Mouse (Mus musculus) embryonic facial prominence, embryonic 11.5 days (tissue): ENCODE measurements around the gene Aplp2. TPM values are rescaled to one million over a fixed set of nuclear protein-coding genes. Genes with fewer than 3 reads are reported as not detected.

Experiments
- ATAC-seq: fragments of 200-750 bp; cut with Nextera tagmentation; replicated peaks from 2 replicates; pipeline ENCODE4 v1.8.0; 2017; ENCODE audit warnings: low read depth; ENCODE audit not compliant: insufficient number of reproducible peaks, low FRiP score, low TSS enrichment
- DNase-seq: peaks from one replicate; pipeline ENCODE4 v3.0.0-alpha.2; 2015; ENCODE audit warnings: low spot score
- H3K27ac ChIP-seq: fragments of 300-500 bp; sonication (generic); replicated peaks from 2 replicates; pipeline ENCODE4 v1.5.1; 2014; ENCODE audit warnings: mild to moderate bottlenecking, low read depth, low read length, control low read depth
- H3K27me3 ChIP-seq: fragments of 300-500 bp; sonication (generic); 2 replicates; pipeline ENCODE4 v1.6.1; 2014; ENCODE audit warnings: mild to moderate bottlenecking, low read length, moderate library complexity, mixed read lengths; ENCODE audit not compliant: control insufficient read depth, insufficient read depth
- H3K36me3 ChIP-seq: fragments of 300-500 bp; sonication (generic); replicated peaks from 2 replicates; pipeline ENCODE4 v1.6.1; 2014; ENCODE audit warnings: low read depth, mild to moderate bottlenecking, low read length, moderate library complexity, mixed read lengths; ENCODE audit not compliant: control insufficient read depth, insufficient read depth
- H3K4me1 ChIP-seq: fragments of 300-500 bp; sonication (generic); 2 replicates; pipeline ENCODE4 v1.6.1; 2014; ENCODE audit warnings: low read length, mixed read lengths; ENCODE audit not compliant: control insufficient read depth, insufficient read depth
- H3K4me2 ChIP-seq: fragments of 300-500 bp; sonication (generic); 2 replicates; pipeline ENCODE4 v1.6.1; 2014; ENCODE audit warnings: low read depth, mild to moderate bottlenecking, control low read depth, low read length, moderate library complexity
- H3K4me3 ChIP-seq: fragments of 300-500 bp; sonication (generic); 2 replicates; pipeline ENCODE4 v1.5.1; 2014; ENCODE audit warnings: low read depth, low read length, control low read depth
- H3K9ac ChIP-seq: fragments of 300-500 bp; sonication (generic); replicated peaks from 2 replicates; pipeline ENCODE4 v1.6.1; 2014; ENCODE audit warnings: mild to moderate bottlenecking, control low read depth, low read length
- H3K9me3 ChIP-seq: fragments of 300-500 bp; sonication (generic); replicated peaks from 2 replicates; pipeline ENCODE4 v1.6.1; 2016; ENCODE audit warnings: mild to moderate bottlenecking, low read length, inconsistent platforms, mixed read lengths; ENCODE audit not compliant: control insufficient read depth
- WGBS: fragments of 180-500 bp; shearing (Covaris S2); extraction: QIAGEN DNeasy Blood & Tissue Kit; methylation state at CpG from one replicate; pipeline ENCODE4 v1.1.7; 2014; 5-methylcytosine and 5-hydroxymethylcytosine counted together
- polyA plus RNA-seq: library from polyadenylated mRNA; unstranded; fragments of >200 nt; fragmentation: Nextera tagmentation; extraction: Ambion mirVana; gene quantifications from 2 replicates; pipeline ENCODE4 v1.2.1, GENCODE M21; 2014

Aplp2 gene
- polyA plus RNA-seq, 1 experiment from 2014 or later, result 203 TPM

DNA sequence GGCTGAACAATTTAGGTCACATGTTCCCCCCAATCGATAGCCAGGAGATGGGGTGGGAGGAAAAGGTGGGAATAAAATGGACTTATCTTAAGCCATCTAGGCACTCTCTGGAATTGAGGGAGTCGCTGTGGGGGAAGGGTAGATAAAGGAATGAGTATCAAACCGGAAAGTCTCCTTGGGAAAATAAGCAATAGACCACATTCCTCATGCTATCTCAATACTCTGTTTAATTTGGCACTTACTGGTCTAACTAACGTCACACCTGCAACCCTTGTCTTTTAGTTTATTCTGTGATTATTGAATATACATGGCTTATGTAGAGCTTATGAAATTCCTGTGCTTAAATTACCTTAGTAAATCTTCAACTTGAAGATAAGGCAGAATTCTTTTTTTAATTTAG, 11.9 kb upstream of the Aplp2 start:
- H3K9ac ChIP-seq, result no peak overlapping the region
- DNase-seq (no peak), ATAC-seq (no peak)
- H3K9me3 ChIP-seq, result no peaks in the 10 kb centered on the region
- no peaks in the 10 kb centered on the region for H3K36me3 ChIP-seq
- WGBS, result 78% methylated on average over 4 of the region's 4 CpGs
- no peaks in the 10 kb centered on the region for H3K27me3 ChIP-seq
- H3K4me2 ChIP-seq, result no peak overlapping the region
- no peak overlapping the region for H3K27ac ChIP-seq
- H3K4me3 ChIP-seq, result no peak overlapping the region
- H3K4me1 ChIP-seq, result no peaks in the 10 kb centered on the region

DNA sequence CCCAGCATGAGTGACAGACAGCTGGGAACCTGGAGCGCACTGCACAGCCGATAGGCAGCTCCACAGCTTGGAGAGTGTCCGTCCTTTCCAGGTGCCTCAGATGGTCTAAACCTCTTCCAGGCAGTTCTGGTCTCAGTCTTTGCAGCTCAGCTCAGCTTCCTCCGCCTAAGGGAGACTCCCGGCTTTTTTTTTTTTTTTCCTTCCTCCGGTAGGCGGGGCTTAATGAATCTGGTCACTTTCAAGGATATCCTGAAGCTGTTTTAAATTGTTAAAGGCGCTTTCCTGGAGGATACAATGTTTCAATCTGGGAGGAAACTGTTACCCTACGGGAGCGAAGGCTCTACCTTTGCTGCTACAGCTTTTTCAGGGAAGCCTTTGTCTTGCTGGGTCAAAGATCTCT, 9.6 kb upstream of the Aplp2 start:
- Histone ChIP-seq H3K9me3 (no peaks in the 10 kb centered on the region), H3K27ac (no peak overlapping the region), H3K4me1 (no peaks in the 10 kb centered on the region), H3K36me3 (no peaks in the 10 kb centered on the region), H3K27me3 (no peaks in the 10 kb centered on the region), H3K4me3 (no peak overlapping the region), H3K9ac (no peak overlapping the region), H3K4me2 (no peak overlapping the region)
- DNase-seq (peak; percentile 45), ATAC-seq (0 out of 2 replicates have a peak, but pooled peaks have one; percentile 39)
- 23% methylated on average over 10 of the region's 10 CpGs for WGBS

DNA sequence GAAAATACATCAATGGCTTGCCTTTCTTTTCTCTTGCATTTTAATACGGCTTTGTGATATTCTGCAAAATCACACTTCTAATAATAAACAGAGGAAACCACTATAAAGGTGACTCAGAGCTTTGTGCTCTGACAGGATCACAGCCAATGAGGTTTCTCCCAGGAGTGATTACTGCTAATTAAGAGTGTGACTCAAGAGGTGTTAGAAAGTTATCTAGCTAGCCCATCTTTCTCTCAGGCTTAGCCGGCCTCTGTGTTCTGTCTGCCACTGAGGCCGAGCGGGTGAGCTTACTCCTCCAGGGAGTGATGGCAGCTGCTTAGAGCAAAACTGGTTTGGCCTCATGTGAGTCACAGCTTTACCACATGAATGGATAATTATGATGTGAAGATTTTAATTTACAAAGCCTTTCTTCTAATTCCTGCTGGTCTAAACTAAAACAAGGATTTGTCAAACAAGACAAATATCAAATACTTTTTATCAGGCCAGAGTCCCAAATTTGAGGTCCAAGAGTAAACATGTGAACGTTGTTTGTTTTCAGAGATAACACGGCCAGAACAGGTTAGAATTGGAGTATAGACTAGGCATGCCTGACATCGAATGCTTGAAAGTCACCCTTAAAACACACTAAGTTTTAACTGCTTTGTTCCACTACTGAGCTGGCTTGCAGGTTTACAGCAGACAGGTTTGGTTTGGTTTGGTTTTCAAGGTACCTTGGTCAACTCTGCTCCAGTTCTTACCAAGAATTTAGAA, 6.2 kb upstream of the Aplp2 start:
- no peak for ATAC-seq
- WGBS, result 64% methylated on average over 7 of the region's 7 CpGs
- Histone ChIP-seq H3K9me3 (no peaks in the 10 kb centered on the region), H3K36me3 (no peaks in the 10 kb centered on the region), H3K4me2 (no peak overlapping the region), H3K27me3 (no peaks in the 10 kb centered on the region), H3K9ac (no peak overlapping the region), H3K4me1 (no peaks in the 10 kb centered on the region), H3K27ac (no peak overlapping the region), H3K4me3 (no peak overlapping the region)
- DNase-seq, result no peak

DNA sequence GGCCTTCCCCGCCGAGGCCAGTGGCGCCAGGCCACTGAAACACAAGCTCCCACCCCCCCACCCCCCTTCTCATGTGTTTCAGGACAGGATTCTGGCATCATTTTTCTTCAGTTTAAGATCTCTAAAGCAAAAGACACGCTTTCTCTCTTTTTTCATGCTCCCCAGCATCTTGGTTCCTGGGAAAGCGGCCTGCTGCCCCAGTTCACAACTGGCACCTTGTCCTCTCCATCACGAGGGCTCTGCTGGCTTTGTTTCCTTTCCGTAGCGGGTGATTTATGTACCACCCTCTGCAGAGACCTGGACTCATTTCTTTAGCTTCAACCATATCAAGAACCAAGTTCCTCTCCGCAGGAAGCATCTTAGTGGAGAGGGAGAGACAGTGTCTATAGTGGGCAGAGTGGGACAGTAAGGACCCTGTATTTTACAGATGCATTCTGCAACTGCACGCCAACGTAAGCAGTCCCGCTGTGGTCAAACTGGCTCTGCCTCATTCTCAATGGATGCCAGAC, 939 bp upstream of the Aplp2 start:
- ATAC-seq, result no peak

DNA sequence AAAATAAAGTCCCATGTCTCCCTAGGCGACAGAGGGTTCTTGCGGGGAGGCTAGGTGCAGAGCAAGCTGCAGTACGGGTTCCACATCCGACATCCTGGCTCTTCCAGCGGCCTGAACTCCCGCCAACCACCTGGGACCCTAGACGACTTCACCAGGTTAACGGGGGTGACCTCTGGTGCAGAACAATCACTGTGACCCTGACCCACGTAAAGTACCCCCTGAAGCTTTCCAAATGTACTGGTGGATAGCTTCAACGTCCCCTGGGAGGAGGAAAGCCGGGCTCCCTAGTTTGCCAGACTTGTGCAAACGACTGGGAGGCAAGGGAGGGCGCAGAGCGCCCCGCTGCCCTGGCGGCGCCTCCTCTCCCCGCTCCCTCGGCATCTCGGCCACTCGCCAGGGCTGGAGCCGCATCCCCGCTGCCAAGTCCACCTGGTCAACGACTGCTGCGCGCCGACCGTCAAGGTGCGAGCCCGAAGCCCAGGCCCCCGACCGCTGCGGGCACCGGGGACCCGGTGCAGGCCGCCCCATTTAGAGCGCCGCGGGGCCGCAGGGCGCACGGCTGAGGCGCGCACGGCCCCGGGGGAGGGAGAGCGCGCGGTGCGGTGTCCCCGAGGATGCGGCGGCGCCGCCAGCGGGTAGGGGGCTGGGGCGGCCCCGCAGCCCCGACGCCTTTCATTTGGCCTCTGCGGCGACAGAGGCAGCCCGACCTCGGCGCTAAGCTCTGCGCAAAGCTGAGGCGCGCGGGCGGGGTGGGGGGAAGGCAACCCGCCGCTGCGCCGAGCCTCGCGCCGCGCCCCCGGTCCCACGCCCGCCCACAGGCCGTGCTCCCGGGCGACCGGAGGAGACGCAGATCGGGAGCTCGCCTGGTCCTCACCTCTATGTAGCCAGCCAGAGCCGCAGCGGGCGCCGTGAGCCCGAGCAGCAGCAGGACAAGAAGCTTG, 596 bp downstream of the Aplp2 start:
- Histone ChIP-seq H3K27me3 (no peaks in the 10 kb centered on the region), H3K4me3 (peak overlapping the region; percentile 98), H3K9ac (peak overlapping the region; percentile 90), H3K27ac (peak overlapping the region; percentile 90), H3K36me3 (no peaks in the 10 kb centered on the region), H3K4me2 (peak overlapping the region; percentile 85), H3K9me3 (no peaks in the 10 kb centered on the region), H3K4me1 (peaks cover 6% of the 10 kb centered on the region; the same call in 1 of the 2 replicates)
- under 1% methylated on average over 74 of the region's 93 CpGs for WGBS
- ATAC-seq (peak; percentile 66), DNase-seq (peak; percentile 40)

More for the DNA sequence above, 939 bp upstream of the Aplp2 start:
- DNase-seq, result no peak
- peak overlapping the region; percentile 74 for H3K9ac ChIP-seq
- H3K9me3 ChIP-seq, result no peaks in the 10 kb centered on the region
- H3K27ac ChIP-seq, result peak overlapping the region; percentile 79
- H3K36me3 ChIP-seq, result no peaks in the 10 kb centered on the region
- peak overlapping the region; percentile 83 for H3K4me2 ChIP-seq
- peak overlapping the region; percentile 98 for H3K4me3 ChIP-seq
- 28% methylated on average over 12 of the region's 12 CpGs for WGBS
- H3K27me3 ChIP-seq, result no peaks in the 10 kb centered on the region
- peaks cover 6% of the 10 kb centered on the region; the same call in 1 of the 2 replicates for H3K4me1 ChIP-seq

DNA sequence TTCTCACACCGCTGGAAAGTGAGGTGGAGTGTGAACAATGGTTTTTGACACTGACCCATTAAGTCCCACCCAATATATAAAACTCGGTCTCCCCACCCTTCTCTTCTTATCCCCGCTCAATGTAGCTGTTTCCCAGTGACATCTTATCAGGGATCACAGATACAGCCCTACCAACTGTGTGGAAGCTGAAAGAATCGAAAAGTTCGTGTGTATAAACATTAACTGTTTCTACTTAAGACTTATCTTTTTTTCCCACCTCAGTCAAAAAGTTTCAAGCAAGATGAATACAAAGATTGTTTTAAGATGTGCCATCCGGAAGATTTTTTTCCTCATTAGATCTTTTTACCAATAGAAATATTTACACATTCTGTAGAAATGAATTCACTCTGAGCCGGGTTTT, 1.5 kb downstream of the Aplp2 start:
- Histone ChIP-seq H3K27ac (no peak overlapping the region), H3K4me2 (peak overlapping the region; percentile 85), H3K36me3 (no peaks in the 10 kb centered on the region), H3K9ac (no peak overlapping the region), H3K4me3 (peak overlapping the region; percentile 98), H3K9me3 (no peaks in the 10 kb centered on the region), H3K27me3 (no peaks in the 10 kb centered on the region), H3K4me1 (peaks cover 6% of the 10 kb centered on the region; the same call in 1 of the 2 replicates)
- DNase-seq (no peak), ATAC-seq (no peak)
- WGBS, result 39% methylated on average over 7 of the region's 7 CpGs

DNA sequence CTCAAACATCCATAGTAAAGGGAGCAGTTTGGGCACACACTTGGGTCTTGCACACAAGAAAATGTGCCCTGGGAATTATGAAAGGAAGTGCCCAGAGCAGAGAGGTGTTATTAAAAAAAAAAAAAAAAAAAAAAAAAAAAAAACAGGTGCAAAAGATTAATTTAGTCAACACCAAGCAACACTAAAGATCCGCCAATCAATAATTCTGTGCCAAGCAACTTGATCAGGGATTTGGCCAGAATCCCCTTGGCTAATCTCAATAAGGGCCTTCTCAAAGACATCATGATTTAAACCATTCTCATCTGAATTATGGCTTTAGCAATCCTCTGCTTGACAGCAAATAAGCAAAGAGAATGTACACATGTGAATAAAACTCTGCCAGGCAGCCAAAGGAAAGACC, 2.1 kb downstream of the Aplp2 start:
- ATAC-seq (no peak), DNase-seq (no peak)
- Histone ChIP-seq H3K4me3 (no peak overlapping the region), H3K9ac (no peak overlapping the region), H3K27me3 (no peaks in the 10 kb centered on the region), H3K9me3 (no peaks in the 10 kb centered on the region), H3K4me1 (peaks cover 6% of the 10 kb centered on the region; the same call in 1 of the 2 replicates), H3K36me3 (no peaks in the 10 kb centered on the region), H3K4me2 (no peak overlapping the region), H3K27ac (no peak overlapping the region)
- 86% methylated on average over 1 of the region's 1 CpGs for WGBS
